Mouse (Mus musculus) neural tube, embryonic 12.5 days (tissue): ENCODE measurements around the gene Vps13d. TPM values are rescaled to one million over a fixed set of nuclear protein-coding genes. Genes with fewer than 3 reads are reported as not detected.

Experiments
- ATAC-seq: fragments of 200-750 bp; cut with Nextera tagmentation; 2 replicates; pipeline ENCODE4 v1.8.0; 2017; ENCODE audit warnings: low read depth, mild to moderate bottlenecking, moderate TSS enrichment, moderate library complexity; ENCODE audit not compliant: low FRiP score
- H3K27ac ChIP-seq: fragments of 300-500 bp; sonication (generic); 2 replicates; pipeline ENCODE4 v1.5.1; 2016
- H3K27me3 ChIP-seq: fragments of 300-500 bp; sonication (generic); replicated peaks from 2 replicates; pipeline ENCODE4 v1.6.1; 2016; ENCODE audit warnings: mild to moderate bottlenecking
- H3K36me3 ChIP-seq: fragments of 300-500 bp; sonication (generic); 2 replicates; pipeline ENCODE4 v1.6.1; 2016; ENCODE audit warnings: mild to moderate bottlenecking
- H3K4me1 ChIP-seq: fragments of 300-500 bp; sonication (generic); 2 replicates; pipeline ENCODE4 v1.6.1; 2016
- H3K4me2 ChIP-seq: fragments of 300-500 bp; sonication (generic); replicated peaks from 2 replicates; pipeline ENCODE4 v1.6.1; 2016; ENCODE audit warnings: mild to moderate bottlenecking
- H3K4me3 ChIP-seq: fragments of 300-500 bp; sonication (generic); 2 replicates; pipeline ENCODE4 v1.5.1; 2016
- H3K9ac ChIP-seq: fragments of 300-500 bp; sonication (generic); 2 replicates; pipeline ENCODE4 v1.6.1; 2016; ENCODE audit warnings: mild to moderate bottlenecking
- H3K9me3 ChIP-seq: fragments of 300-500 bp; sonication (generic); 2 replicates; pipeline ENCODE4 v1.6.1; 2016; ENCODE audit warnings: mild to moderate bottlenecking
- WGBS: fragments of 180-500 bp; shearing (Covaris S2); methylation state at CpG from one replicate; pipeline ENCODE4 v1.1.7; 2016; 5-methylcytosine and 5-hydroxymethylcytosine counted together
- polyA plus RNA-seq: library from polyadenylated mRNA; unstranded; fragments of >200 nt; fragmentation: Nextera tagmentation; extraction: Ambion mirVana; gene quantifications from 2 replicates; pipeline ENCODE4 v1.2.1, GENCODE M21; 2016

Gene Vps13d
- polyA plus RNA-seq, 1 experiment from 2014 or later = 9.3 TPM

DNA sequence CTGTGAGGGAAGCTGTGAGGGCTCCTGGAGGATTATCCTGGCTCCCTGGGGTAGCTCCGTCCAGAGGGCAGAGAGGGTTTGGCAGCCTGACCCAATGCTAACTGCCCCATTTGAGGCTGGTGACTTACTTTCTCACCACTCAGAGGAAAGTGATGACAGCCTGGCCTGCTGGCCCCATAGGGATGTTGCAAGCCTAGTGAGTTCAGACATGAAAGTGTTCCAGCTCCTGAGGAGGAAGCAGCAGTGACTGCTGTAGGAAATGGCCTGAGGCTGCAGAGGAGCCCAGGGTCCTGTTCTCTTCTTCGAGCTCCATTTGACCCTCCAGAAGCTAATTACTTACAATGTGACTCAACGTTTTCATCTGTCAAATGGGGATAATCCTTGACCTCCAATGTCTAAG is 157.8 kb downstream of the Vps13d start:
- Histone ChIP-seq H3K27me3 (no peaks in the 10 kb centered on the region), H3K9me3 (no peaks in the 10 kb centered on the region), H3K9ac (no peak overlapping the region), H3K4me1 (peaks cover 43% of the 10 kb centered on the region), H3K4me2 (no peak overlapping the region), H3K27ac (no peak overlapping the region), H3K36me3 (peaks cover 19% of the 10 kb centered on the region), H3K4me3 (no peak overlapping the region)
- no peak for ATAC-seq
- 67% methylated on average over 3 of the region's 3 CpGs for WGBS

DNA sequence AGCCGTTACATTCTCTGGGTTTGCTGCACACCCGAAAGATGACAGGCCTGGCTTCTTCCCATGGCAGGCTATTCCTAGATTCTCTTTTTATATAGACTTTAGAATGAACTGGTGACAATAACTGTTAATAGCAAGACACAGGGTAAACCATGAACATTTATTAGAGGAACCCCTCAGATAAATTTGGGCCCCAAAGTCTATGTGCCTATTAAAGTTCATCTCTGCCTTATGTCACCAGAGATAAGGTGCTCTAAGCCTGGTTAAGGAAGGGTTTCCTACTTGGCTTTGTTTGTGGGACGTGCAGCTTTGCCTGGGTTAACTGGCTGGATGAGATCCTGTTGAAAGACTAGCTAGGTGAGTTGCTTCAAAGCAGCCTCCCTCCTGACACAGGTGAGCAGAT is 159.4 kb downstream of the Vps13d start:
- Histone ChIP-seq H3K9me3 (no peaks in the 10 kb centered on the region), H3K9ac (no peak overlapping the region), H3K4me3 (no peak overlapping the region), H3K4me1 (peaks cover 43% of the 10 kb centered on the region), H3K27ac (peak overlapping the region; percentile 4; the same call in 1 of the 2 replicates), H3K36me3 (peaks cover 16% of the 10 kb centered on the region), H3K4me2 (no peak overlapping the region; the same call in 1 of the 2 replicates), H3K27me3 (no peaks in the 10 kb centered on the region)
- 55% methylated on average over 3 of the region's 3 CpGs for WGBS
- no peak for ATAC-seq

DNA sequence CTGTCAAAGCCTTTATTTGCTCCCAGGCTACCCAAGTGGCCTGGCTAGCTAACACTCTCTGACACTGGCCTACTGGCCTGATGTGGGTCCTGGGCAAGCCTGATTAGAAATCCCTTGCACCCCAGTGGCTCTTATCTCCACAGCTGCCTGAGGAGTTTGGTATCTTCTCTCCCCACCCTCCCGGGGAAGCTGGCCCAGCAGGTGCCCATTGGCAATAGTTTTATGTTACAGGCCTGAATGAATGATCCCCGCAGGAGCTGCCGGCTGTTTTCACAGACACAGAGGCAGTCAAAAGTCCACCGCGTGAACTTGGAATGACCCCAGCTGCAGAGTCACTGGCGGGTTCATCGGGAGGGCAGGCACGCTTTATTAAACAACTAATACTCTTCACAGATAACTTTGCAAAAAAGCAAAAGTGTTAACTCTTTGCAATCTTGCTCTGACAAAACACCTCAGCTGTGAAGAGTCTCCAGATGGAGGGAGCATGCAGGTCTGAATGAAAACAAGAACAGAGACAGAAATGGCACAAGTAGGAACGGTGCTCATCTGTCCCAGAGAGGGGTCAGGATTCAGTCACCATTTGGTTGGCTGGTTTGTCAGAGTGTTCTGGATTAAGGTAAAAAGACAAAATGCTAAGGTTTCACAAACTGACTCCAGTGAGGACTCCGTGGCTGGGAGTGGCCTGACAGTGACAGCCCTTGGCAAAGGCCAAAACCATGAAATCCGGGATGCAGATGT is 160.1 kb downstream of the Vps13d start:
- peaks cover 15% of the 10 kb centered on the region for H3K36me3 ChIP-seq
- no peak overlapping the region for H3K4me3 ChIP-seq
- H3K27me3 ChIP-seq = no peaks in the 10 kb centered on the region
- WGBS = 5% methylated on average over 11 of the region's 11 CpGs
- H3K27ac ChIP-seq = peak overlapping the region; percentile 4; the same call in 1 of the 2 replicates
- peaks cover 43% of the 10 kb centered on the region for H3K4me1 ChIP-seq
- no peak overlapping the region for H3K9ac ChIP-seq
- H3K9me3 ChIP-seq = no peaks in the 10 kb centered on the region
- peak overlapping the region; percentile 0; the same call in 1 of the 2 replicates for H3K4me2 ChIP-seq
- peak; percentile 87 for ATAC-seq

DNA sequence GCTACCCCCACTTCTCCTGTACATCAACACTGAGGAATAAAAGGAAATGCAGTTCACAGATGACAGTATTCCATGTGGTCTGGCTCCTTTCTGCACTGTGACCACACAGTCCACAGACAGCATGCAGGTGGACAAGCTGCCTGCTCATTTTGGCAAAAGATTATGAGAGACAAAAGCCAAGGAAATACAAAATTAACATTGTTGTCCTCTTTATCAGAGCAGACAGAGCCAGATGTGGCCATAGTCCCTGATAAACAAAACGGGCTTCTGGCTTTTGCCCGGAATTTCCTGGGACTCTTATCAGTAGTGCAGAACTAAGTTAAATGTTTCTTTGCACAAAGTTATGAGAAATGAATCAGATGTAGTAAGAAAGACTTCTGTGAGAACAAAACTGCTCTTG is 161.4 kb downstream of the Vps13d start:
- Histone ChIP-seq H3K27ac (no peak overlapping the region), H3K9ac (no peak overlapping the region), H3K27me3 (no peaks in the 10 kb centered on the region), H3K36me3 (peaks cover 13% of the 10 kb centered on the region), H3K4me2 (no peak overlapping the region), H3K9me3 (no peaks in the 10 kb centered on the region), H3K4me3 (no peak overlapping the region), H3K4me1 (peaks cover 43% of the 10 kb centered on the region)
- whole genome bisulfite sequencing = 71% methylated on average over 2 of the region's 2 CpGs
- ATAC-seq = no peak

DNA sequence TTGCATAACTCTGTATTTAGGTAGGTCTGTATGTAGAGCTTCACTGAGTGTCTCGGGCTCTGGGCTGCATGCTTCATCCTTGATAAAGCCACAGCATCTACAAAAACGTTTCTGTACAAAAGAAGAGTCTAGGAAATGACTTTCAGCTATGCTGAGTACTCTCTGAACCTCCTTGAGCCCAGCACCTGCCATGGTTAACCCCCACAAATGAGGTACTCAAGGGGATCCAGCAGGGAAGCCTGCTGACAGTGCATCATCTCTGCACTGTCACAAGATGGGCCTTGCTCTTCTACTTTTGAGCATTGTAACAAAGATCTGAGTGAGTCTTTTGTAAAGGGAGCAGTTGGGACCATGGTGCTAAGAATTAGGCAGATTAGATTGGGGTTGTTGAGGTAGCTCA is 162.2 kb downstream of the Vps13d start:
- H3K4me3 ChIP-seq = no peak overlapping the region
- H3K9ac ChIP-seq = no peak overlapping the region
- H3K9me3 ChIP-seq = no peaks in the 10 kb centered on the region
- H3K4me2 ChIP-seq = no peak overlapping the region
- 66% methylated on average over 2 of the region's 2 CpGs for WGBS
- H3K4me1 ChIP-seq = peaks cover 43% of the 10 kb centered on the region
- no peak overlapping the region for H3K27ac ChIP-seq
- ATAC-seq = no peak
- H3K36me3 ChIP-seq = peaks cover 10% of the 10 kb centered on the region
- H3K27me3 ChIP-seq = no peaks in the 10 kb centered on the region

DNA sequence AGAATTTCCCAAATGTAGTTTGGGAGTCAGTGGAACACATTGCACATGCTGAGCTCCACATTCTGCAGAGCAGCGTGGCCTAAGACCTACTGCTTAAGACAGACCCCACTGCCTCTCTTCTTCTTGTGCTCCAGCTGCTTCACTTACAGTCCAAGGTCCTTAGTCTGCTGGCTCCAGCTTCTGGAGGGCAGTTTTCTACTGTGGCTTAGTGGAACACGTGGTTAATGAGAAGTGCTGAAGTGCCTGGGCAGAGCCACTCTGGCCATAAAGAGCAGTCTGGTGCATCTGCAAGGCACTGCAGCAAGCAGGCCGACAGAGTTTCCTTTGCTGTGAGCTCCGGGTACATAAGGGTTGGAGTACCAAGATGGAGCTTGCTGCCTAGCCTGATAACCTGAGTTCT is 163.3 kb downstream of the Vps13d start:
- H3K27ac ChIP-seq = no peak overlapping the region
- no peak overlapping the region for H3K9ac ChIP-seq
- H3K4me2 ChIP-seq = no peak overlapping the region
- 0 out of 2 replicates have a peak, but pooled peaks cover 3% of the 10 kb centered on the region for H3K36me3 ChIP-seq
- peaks cover 43% of the 10 kb centered on the region for H3K4me1 ChIP-seq
- WGBS = 70% methylated on average over 4 of the region's 4 CpGs
- ATAC-seq = no peak
- H3K9me3 ChIP-seq = no peaks in the 10 kb centered on the region
- H3K27me3 ChIP-seq = no peaks in the 10 kb centered on the region
- H3K4me3 ChIP-seq = no peak overlapping the region

DNA sequence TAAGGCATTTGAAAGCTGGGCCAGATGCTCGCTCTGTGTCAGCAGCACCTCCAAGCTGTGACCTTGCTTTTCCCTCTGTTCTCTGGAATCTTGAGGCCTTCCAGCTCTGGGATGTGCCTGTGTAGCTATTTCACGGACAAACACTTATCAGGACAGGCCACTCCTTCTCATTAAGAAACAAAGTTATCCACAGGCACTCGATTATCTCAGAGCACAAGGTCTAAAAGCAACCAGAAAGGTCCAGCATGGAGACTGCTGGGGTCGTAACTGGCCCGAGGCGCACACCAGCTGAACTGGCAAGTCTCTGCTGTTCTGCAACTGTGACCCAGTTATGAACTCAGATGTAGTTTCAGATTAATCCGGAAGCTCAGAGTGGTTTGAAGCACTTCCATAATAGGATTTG is 168.4 kb downstream of the Vps13d start:
- ATAC-seq = no peak
- Histone ChIP-seq H3K27me3 (no peaks in the 10 kb centered on the region), H3K4me2 (no peak overlapping the region), H3K36me3 (0 out of 2 replicates have a peak, but pooled peaks cover 3% of the 10 kb centered on the region), H3K4me1 (peaks cover 18% of the 10 kb centered on the region), H3K9me3 (no peaks in the 10 kb centered on the region), H3K27ac (no peak overlapping the region), H3K4me3 (no peak overlapping the region), H3K9ac (no peak overlapping the region)
- WGBS = 63% methylated on average over 7 of the region's 7 CpGs

DNA sequence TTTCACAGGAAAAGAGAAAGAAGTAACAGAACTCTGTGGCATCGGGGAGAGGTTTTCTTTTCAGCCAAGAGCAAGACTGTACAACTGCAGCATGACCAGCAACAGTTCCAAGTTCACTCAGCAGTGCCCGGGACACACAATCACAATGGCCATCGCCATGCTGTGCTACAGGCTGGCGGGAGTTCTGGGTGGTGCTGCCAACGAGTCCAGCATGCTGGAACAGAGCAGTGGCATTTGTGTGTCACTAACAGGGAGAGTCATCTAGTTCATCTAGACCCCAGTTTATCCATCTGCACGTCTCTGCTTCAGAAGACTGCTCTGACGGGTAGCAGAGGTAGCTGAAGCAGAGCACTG is 169.4 kb downstream of the Vps13d start:
- no peak for ATAC-seq
- H3K9me3 ChIP-seq = no peaks in the 10 kb centered on the region
- 71% methylated on average over 7 of the region's 7 CpGs for whole genome bisulfite sequencing

DNA sequence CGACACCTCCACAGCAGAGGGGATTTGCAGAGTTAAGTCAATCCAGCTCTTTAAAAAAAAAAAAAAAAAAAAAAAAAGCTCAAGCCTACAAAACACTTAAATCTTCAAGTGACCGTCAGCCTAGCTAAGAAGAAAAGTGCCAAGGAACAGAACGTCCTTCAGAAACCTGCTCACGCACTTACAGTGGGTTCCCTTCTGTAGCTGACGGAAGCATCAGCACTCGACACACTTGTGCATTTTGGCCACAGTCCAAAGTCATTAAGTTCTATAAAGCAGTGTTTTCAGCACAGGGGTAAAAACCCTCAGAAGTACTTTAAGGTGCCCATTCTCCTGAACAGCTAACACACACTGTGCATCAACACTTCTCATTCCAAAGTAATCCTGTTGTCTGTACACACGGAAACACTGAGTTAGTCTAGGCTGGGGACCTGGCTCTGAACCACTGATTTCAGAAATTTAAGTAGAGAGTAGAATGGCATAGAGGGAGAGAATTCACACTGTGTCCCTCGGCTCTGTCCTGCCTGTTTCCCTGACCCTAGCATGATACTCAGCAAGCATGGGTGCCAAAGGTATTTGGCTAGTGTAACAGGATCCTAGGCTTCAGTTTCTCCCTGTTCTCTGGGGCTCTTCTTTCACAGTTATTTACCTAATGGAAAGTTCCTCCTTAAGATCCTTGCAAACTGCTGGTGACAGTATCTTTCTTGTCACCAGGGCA is 170.0 kb downstream of the Vps13d start:
- Histone ChIP-seq H3K4me2 (no peak overlapping the region), H3K9ac (no peak overlapping the region), H3K4me1 (peaks cover 18% of the 10 kb centered on the region), H3K36me3 (0 out of 2 replicates have a peak, but pooled peaks cover 4% of the 10 kb centered on the region), H3K27ac (no peak overlapping the region), H3K4me3 (no peak overlapping the region), H3K27me3 (no peaks in the 10 kb centered on the region), H3K9me3 (no peaks in the 10 kb centered on the region)
- peak; percentile 49; the same call in 1 of the 2 replicates for ATAC-seq
- WGBS = 39% methylated on average over 8 of the region's 8 CpGs

More for the DNA sequence above, 169.4 kb downstream of the Vps13d start:
- Histone ChIP-seq H3K4me1 (peaks cover 18% of the 10 kb centered on the region), H3K4me2 (no peak overlapping the region), H3K27ac (no peak overlapping the region), H3K4me3 (no peak overlapping the region), H3K36me3 (0 out of 2 replicates have a peak, but pooled peaks cover 3% of the 10 kb centered on the region), H3K27me3 (no peaks in the 10 kb centered on the region), H3K9ac (no peak overlapping the region)

DNA sequence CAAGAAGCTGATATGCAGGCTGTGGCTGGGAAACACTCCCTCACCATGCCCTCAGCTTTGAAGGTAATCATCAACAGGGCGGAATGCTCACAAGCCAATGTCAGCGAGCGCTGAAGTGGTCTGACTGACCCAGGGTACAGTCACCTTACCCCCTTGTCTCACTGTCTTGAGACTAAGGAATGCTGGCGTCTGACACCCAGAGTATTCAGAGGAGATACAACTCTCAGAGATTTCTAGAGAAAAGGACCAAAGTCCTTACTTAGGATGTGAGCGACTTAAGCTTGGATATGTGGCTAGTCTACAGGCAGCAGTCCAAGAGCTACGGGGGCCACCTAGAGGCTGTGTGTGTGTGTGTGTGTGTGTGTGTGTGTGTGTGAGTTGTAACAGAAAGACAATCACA is 170.9 kb downstream of the Vps13d start:
- Histone ChIP-seq H3K4me1 (peaks cover 18% of the 10 kb centered on the region), H3K36me3 (peaks cover 11% of the 10 kb centered on the region), H3K4me3 (no peak overlapping the region), H3K27me3 (no peaks in the 10 kb centered on the region), H3K27ac (no peak overlapping the region), H3K9me3 (no peaks in the 10 kb centered on the region), H3K4me2 (no peak overlapping the region), H3K9ac (no peak overlapping the region)
- ATAC-seq = no peak
- 86% methylated on average over 6 of the region's 6 CpGs for WGBS

DNA sequence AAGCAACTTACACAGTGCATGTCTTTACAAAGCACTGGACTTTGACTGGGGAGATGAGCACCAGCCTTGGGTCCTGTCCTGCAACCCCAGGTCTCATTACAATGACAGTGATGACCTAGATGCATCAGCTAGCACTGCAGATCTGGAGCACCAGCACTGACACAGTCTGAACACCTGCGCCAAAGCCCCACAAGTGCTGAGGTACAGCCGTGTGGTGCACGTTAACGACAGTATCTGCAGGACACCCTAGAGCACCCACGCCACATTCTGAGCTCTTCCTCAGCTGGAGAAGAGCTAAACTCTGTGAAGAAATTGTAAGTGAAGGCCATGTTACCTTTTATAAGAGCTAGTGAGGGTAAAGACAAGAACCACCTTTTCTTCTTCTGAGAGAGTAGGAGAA is 172.0 kb downstream of the Vps13d start:
- no peak overlapping the region for H3K4me2 ChIP-seq
- 96% methylated on average over 5 of the region's 5 CpGs for WGBS
- no peak for ATAC-seq
- no peak overlapping the region for H3K27ac ChIP-seq
- no peak overlapping the region for H3K4me3 ChIP-seq
- peaks cover 9% of the 10 kb centered on the region for H3K36me3 ChIP-seq
- no peaks in the 10 kb centered on the region for H3K9me3 ChIP-seq
- peaks cover 18% of the 10 kb centered on the region for H3K4me1 ChIP-seq
- H3K9ac ChIP-seq = no peak overlapping the region
- H3K27me3 ChIP-seq = no peaks in the 10 kb centered on the region

DNA sequence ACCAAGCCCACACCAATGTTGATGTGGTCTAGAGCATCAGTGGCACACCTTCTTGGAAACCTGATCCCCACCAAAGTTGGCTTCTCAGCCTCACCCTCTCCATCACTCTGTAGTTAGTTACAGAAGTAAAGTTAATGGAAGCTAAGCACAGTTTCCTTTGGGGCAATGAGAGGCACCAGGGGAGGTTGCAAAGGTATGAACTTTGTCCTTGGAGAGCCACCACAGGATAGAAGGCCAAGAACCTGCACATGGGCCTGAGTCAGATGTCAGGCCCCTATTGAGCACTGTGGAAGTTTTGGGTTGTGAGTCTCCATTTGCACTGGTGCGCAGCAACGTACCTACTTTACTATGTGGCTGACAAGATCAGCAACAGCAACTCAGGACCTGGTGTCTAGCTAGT is 172.6 kb downstream of the Vps13d start:
- no peaks in the 10 kb centered on the region for H3K27me3 ChIP-seq
- peaks cover 9% of the 10 kb centered on the region for H3K36me3 ChIP-seq
- no peaks in the 10 kb centered on the region for H3K9me3 ChIP-seq
- peaks cover 18% of the 10 kb centered on the region for H3K4me1 ChIP-seq
- H3K9ac ChIP-seq = no peak overlapping the region
- no peak overlapping the region for H3K4me2 ChIP-seq
- no peak overlapping the region for H3K27ac ChIP-seq
- no peak overlapping the region for H3K4me3 ChIP-seq
- ATAC-seq = no peak
- WGBS = 96% methylated on average over 2 of the region's 2 CpGs
